Mouse (Mus musculus) lung, postnatal 36 days (tissue): ENCODE data around the gene Aff1.

Source experiments
- DNase-seq: peaks from one replicate; pipeline ENCODE4 v3.0.0; 2022; ENCODE audit warnings: mixed read lengths

Gene Aff1

DNA sequence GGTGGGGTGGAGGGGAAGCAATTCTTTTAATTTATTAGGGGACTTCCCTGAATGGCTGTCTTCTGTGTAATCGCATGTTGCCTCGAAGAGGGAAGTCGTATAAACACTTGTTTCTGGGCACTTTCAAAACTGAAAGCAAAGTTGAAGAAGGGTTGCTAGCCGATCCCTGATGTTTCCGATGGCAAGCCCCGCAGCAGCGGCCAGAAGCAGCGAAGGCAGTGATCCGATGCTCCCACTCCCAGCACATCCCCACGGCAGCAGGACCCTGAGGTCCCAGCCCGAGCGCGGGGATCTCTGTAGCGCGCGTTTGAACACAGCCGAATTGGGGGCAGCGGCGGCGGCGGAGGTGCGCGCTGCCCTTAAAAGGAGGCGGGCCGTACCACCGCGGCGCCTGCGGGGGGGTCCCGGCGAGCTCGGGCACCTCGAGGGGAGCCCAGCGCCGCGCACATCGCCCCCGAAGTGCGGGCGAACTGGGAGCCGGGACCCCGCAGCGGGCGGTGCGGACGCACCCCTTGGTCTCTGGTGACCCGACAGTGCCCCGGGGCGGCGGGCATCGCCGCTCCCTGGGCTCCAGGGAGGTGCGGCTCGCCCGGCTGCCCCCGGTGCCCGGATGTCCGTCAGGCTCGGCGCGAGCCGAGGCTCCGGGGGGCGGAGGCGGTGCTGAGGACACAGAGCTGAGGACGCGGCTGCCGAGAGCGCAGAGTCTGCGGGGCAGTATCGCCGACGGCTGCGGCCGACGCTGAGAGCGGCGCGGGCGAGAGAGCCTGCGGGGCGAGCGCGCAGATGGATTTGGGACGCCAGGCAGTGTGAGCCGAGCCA, 61.5 kb downstream of the Aff1 start:
- DNase-seq = peak; percentile 93

GRCm38 (mm10) chr5:103754330-103755134, 62.4 kb downstream of the Aff1 start:
- DNase-seq = peak; percentile 63

DNA sequence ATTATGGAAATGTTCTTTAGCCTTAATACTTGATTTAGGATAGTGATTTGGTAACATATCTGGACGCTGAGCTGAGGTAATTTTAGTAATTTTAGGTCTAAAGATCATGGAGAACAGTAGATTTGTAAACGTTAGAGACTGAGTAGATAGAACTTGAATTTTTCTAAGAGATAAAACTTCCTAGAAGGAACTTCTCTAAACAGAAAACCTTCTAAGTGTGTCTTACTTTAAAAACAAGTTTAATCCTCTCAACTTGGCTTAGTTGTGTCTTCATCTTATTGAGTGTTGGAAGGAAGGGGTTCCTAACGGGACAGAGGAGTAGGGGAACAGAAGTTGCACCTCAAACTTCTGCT, 62.9 kb downstream of the Aff1 start:
- no peak for DNase-seq

GRCm38 (mm10) chr5:103756231-103756714, 64.1 kb downstream of the Aff1 start:
- DNase-seq = peak; percentile 72

DNA sequence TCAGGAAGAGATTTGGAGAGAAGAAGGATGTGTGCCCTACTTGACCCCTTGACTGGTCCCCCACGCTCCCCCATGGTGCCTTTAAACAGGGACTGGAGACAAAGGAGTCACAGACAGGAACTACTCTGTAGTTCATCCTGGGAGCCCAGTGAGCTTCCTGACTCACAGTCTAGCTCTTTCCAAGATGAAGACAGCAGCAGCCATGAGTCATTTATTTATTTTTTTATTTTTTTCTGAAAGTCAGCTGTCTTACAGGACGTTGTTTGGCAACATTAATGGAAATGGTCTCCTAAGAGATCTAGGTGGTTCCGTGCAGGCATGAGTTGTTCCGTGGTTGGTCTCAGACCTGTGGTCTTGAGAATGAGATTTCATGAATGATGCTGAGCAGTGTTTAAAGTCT, 66.3 kb downstream of the Aff1 start:
- no peak for DNase-seq

DNA sequence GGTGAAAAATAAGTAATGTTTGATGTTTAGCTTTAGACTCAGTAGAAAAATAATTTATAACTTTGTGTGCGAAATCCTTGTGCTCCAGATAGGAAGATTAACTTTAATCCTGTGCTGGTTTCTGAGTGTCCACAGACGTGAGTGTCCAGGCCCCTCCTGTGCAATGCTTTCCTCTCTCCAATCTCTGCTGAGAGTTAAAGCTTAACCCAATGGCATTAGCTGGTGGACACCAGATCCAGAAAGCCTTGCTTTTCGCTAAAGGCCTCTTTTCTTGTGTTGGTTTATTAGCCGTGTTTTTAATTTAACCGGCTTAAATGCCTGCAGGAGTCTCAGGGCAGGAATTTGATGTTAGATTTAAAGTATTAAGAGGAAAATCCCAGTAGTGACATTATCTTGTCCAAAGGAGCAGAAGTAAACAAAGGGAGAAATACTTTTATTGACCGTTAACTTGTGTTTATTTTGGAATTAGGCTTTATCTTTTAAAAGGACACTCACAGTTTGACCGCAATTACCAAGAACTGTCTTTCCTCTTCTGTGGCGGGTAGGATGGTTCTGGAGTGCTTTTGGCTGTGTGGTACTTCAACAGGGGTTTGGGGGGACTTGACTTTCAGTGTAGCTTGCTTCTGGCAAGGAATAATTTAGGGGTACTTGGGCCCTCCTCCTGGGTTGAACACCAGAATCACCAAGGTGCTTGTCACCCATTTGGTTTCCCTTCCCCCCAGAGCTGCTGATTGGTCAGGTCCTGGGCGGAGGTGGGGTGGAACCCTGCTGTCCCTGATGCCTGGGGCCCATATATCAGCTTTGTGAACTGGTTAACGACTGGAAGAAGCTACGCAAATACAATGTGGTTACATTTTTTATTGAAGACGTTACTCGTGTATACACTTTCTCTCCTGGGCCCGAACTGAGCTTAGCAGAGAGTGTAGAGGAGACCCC, 67.6 kb downstream of the Aff1 start:
- no peak for DNase-seq

GRCm38 (mm10) chr5:103760425-103761131, 68.4 kb downstream of the Aff1 start:
- DNase-seq = peak; percentile 85

DNA sequence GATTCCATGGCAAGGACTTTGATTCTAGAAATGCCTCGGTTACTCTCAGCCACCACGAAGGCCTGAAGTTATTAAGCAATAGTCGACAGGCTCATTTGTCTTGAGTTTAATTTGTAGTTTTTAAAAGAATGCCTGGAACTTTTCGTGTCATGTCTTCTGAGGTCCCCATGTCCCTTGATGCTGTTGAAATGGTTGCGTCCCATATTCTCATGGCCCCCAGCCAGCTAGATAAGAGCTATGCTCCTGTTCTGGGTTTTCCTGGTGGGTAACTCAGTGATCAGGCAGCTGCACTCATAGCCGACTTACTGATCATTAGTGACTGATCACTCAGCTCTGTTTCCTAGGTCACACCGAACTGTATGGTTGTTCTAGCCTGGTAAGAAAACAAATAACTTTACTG, 69.6 kb downstream of the Aff1 start:
- DNase-seq = no peak

DNA sequence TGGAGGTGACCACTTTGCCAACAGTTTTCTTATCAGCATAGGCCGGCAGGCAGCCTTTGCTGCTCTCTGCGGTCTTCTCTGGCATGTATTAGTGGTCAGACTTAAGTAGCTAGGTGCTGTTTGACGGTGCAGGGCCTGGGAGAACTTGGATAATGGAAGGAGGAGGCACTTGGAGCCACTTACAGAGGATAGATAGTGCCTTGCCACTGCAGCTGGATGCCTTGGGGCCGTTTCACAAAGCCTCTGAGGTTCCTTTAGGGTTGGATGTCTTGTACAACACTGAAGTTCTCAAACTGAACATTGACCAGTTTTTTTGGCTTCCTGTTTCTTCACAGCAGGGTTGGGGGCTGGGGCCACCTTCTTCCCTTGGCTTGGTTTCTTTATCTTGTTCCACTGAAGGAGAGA, 70.7 kb downstream of the Aff1 start:
- peak; percentile 42 for DNase-seq

DNA sequence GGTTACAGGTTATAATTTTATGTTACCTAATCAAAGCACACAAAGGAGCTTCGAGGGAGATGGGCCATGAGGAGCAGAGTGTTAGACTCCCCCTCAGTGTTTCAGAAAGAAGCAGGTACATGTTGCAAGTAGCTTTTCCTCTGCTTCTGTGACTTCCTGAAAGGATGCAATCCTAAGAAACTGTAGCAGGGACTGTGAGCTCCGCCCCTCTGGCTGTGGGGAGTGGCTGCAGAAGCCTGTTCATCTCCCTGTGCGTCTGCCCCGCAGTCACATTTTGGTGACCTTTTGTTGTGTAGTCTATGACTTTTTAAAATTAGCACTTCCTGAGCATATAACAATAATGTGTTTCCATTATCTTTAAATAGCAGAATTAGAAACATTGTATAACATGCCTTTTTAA, 73.2 kb downstream of the Aff1 start:
- DNase-seq = no peak

DNA sequence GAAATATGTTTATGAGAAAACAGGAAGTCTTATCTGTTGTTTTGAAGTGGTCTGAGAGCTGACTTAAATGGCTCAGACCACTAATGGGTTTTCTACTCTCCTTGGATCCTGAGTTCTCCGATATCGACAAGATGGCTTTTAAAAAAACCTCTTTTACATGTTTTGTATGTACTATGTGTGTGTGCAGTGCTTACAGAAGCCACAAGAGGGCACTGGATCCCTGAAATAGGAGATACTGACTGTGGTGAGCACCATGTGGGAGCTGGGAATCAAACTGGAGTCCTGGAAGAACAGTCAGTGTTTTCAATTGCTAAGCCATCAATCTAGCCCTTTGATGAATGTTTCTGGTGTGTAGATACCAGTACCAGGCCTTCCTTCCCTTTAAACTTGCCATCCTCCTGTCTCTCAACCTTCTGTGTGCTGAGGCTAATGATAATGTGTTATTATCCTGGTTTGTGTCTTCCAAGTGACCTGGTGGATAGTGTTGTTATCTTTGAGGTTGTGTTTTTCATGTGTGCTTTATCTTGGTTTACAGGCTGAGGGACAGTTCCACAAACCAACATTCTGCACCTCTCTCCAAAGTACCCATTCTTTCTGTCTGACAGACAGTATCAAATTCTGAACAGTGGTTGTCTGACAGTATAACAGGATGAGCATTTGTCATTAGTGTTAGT, 73.7 kb downstream of the Aff1 start:
- DNase-seq = no peak

DNA sequence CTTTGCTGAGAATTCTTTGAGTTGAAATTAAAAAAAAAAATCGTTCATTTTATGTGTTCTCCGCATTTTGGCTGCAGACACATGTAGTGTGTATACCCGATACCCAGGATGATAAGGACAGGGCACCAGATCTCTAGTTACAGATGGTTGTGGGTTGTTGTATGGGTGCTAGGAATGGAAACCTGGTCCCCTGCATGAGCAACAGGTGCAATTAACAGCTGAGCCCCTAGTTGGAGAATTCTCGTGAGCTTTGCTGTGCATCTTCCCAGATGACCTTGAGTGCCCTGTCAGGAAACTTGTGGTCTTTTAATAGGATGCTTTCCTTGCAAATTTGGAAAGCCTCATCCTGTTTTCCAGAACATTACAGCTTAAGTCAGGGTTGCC, 74.2 kb downstream of the Aff1 start:
- DNase-seq = no peak

- no peak for DNase-seq
Observed at GRCm38 (mm10) chr5:103768961-103769360, 76.8 kb downstream of the Aff1 start.

- DNase-seq = no peak
Observed at GRCm38 (mm10) chr5:103769701-103770100, 77.5 kb downstream of the Aff1 start.

DNA sequence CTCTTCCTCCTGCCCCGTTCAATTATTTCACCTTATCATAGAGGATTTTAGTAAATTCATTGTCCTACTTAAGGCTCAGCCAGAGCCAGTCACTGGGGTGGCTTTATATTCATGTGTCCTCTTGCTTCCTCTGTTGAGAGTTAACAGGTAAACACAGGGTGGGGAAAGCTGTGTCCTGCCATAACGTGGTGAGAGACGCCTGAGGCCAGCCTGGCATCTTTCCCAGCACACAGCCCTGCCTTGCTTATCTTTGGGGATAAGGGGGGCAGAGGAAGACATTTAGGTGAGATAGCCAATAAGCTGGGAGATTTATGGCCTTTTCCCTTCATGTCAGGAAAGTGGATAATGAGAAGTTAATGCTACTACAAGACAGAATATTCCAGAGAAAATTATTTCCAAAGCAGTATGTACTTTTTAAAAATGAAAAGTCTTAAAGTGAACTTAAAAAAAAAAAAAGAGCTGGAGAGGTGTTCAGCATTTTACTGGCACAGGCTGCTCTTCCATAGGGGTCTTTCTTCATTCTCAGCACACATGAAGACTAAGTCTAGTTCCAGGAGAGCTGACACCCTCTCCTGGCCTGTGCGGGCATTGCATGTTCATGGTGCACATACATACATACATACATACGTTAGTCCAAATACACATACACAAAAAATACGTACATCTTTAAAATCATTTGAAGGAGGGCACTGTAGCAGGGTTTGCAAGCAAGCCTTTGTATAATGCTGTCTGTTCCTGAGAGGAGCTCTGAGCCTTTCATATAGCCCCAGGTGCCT, 78.5 kb downstream of the Aff1 start:
- peak; percentile 64 for DNase-seq

DNA sequence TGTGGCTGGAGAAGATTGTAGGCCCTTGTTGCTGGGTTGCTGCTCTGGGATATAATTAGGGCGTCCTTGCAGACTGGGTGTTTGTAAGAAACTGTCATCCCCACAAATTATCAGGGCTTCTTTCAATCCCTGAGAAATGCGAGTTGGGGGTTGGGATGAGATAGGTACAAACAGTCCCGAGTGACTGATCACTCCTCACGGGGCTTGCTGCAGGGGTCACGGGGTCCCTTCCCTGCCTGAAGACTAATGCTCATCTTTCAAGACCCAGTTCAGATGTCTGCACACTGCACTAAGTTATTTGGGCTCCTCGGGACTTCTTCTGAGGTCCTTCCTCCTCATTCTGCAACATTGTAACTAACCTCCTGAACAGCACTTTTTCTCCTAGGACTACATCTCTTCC, 79.2 kb downstream of the Aff1 start:
- DNase-seq = no peak

DNA sequence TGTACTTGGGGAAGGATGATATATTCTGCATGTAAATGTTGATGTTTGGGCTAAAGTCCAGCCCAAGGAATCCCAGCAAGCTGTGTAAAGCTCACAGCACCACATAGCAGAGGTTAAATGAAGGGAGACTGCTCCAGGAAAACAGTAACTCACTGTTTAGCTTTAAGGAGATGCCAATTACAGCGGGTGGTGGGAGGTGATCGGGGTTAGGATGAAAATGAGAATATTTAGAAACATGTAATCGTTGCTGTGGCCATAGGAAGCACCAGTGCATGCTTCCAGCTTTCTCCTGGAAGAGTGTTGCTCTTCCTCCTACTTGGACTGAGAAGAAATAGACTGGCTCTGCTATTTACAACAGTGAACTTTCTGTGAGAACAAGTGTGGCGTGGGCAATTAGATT, 80.1 kb downstream of the Aff1 start:
- no peak for DNase-seq

GRCm38 (mm10) chr5:103773100-103773552, 81.0 kb downstream of the Aff1 start:
- peak; percentile 71 for DNase-seq

- peak; percentile 42 for DNase-seq
Observed at GRCm38 (mm10) chr5:103774703-103775333, 82.6 kb downstream of the Aff1 start.

- peak; percentile 37 for DNase-seq
Observed at GRCm38 (mm10) chr5:103775429-103775828, 83.3 kb downstream of the Aff1 start.
